Mouse (Mus musculus) mouse trophoblast stem cell (cell line): Measurements from ENCODE around the gene Serpina3g.

ENCODE experiments used
- in situ Hi-C, 2 experiments: fragments of 300-500 bp; cut with MseI, MboI; formaldehyde crosslinking; loops; 2 replicates in 1 of 2; 3 replicates in 1 of 2; pipeline ENCODE4 v1.15.1; 2025

The Serpina3g gene

GRCm38 (mm10) chr12:104279056-104279435, 43.0 kb downstream of the Serpina3g start:
- in situ Hi-C loops = no loop called here

- in situ Hi-C loops = no loop called here
Measured at GRCm38 (mm10) chr12:104283380-104283779, 47.3 kb downstream of the Serpina3g start.

- in situ Hi-C loops = no loop called here
Measured at GRCm38 (mm10) chr12:104288336-104288735, 52.3 kb downstream of the Serpina3g start.

GRCm38 (mm10) chr12:104289872-104290271, 53.8 kb downstream of the Serpina3g start:
- in situ Hi-C loops = no loop called here
